Mouse (Mus musculus) E14TG2a.4 (cell line): ENCODE measurements around the gene Spo11.

Experiments
- H3K27me3 ChIP-seq: 2 replicates; pipeline ENCODE4 v1.6.1; 2014; ENCODE audit warnings: low read length, control low read depth; ENCODE audit not compliant: insufficient read depth
- H3K36me3 ChIP-seq: 2 replicates; pipeline ENCODE4 v1.6.1; 2014; ENCODE audit warnings: low read length, control low read depth; ENCODE audit not compliant: insufficient read depth
- H3K4me1 ChIP-seq: replicated peaks from 2 replicates; pipeline ENCODE4 v1.6.1; 2014; ENCODE audit warnings: low read depth, low read length, control low read depth
- H3K4me3 ChIP-seq: replicated peaks from 2 replicates; pipeline ENCODE4 v1.5.1; 2014; ENCODE audit warnings: mild to moderate bottlenecking, low read length
- H3K9me3 ChIP-seq: 2 replicates; pipeline ENCODE4 v1.6.1; 2014; ENCODE audit warnings: low read length, control low read depth
- CTCF ChIP-seq: conservative IDR thresholded peaks from 2 replicates; pipeline ENCODE4 v1.5.1; 2014; ENCODE audit warnings: low read length
- NANOG ChIP-seq: IDR thresholded peaks from 2 replicates; pipeline ENCODE4 v1.6.1; 2014; ENCODE audit warnings: borderline replicate concordance, low read length, mixed read lengths
- POU5F1 ChIP-seq: IDR thresholded peaks from 2 replicates; pipeline ENCODE4 v1.6.1; 2014; ENCODE audit warnings: low read length, borderline replicate concordance

Spo11 gene

DNA sequence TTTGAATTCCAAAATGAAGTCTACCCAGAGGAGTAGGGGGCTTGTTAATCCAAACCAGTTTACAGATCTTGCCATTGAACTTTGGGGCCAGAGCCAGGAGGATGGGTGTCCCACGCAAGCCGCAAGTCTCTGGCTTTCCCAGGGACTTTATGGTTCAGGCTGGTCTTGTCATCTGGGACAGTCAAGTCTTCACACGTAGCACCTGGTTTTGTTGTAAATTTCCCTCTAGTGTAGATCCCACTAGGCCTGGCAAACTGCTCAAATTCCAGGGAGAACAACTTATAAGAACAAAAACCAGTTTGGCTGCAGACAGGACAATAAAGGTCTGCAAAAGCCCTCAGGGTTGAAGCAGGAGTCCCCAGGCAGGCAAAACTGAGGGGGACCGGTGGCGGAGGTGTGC is 40.7 kb upstream of the Spo11 start:
- Histone ChIP-seq H3K4me3 (no peak overlapping the region; the same call in 1 of the 2 replicates), H3K4me1 (peaks cover 75% of the 10 kb centered on the region), H3K9me3 (no peaks in the 10 kb centered on the region), H3K36me3 (no peaks in the 10 kb centered on the region), H3K27me3 (peaks cover 95% of the 10 kb centered on the region)
- TF ChIP-seq CTCF (no peak), POU5F1 (no peak), NANOG (no peak)

DNA sequence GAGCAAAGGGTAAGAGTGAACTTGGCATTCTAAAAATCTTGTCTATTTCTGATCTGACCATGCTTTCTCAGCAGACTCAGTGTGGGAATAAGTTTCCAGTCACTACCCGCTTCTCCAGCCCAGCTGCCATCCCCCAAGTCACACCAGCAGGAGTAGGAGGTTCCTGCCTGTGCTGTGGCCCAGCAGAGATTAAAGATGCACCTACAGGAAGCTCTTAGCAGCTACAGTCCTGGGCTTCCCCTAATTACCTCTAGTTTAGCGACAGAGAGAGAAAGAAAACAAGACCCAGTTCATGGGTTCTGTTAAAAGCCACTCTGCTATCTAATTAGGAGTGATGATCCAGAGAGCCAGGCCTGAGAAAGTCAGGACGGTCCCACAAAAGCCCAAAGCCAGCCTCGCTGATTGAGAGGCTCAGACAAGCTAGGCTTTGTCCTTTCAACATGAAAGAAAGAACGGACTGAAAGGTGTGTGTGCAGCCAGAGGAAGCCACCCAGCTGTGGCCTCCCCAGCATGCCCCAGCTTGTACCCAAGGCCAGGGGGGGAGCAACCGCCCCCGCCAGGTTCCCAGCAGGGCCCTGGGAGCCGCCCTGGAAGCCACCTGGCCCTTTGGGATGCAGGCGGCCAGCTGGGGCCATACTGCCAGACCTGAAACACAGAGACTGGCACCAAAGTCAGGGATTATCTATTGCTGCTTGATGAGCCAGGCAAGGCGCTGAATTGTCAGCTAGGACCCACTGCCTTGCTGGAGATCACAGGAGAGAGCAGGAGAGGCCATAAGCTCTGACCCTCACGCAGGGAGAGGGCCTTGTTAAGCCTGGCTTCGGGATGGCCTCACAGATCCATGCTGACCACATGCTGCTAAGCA is 39.9 kb upstream of the Spo11 start:
- peak overlapping the region; percentile 8; the same call in 1 of the 2 replicates for H3K4me3 ChIP-seq
- peaks cover 75% of the 10 kb centered on the region for H3K4me1 ChIP-seq
- TF ChIP-seq NANOG (no peak), POU5F1 (no peak), CTCF (no peak)
- no peaks in the 10 kb centered on the region for H3K36me3 ChIP-seq
- peaks cover 97% of the 10 kb centered on the region for H3K27me3 ChIP-seq
- H3K9me3 ChIP-seq = no peaks in the 10 kb centered on the region

DNA sequence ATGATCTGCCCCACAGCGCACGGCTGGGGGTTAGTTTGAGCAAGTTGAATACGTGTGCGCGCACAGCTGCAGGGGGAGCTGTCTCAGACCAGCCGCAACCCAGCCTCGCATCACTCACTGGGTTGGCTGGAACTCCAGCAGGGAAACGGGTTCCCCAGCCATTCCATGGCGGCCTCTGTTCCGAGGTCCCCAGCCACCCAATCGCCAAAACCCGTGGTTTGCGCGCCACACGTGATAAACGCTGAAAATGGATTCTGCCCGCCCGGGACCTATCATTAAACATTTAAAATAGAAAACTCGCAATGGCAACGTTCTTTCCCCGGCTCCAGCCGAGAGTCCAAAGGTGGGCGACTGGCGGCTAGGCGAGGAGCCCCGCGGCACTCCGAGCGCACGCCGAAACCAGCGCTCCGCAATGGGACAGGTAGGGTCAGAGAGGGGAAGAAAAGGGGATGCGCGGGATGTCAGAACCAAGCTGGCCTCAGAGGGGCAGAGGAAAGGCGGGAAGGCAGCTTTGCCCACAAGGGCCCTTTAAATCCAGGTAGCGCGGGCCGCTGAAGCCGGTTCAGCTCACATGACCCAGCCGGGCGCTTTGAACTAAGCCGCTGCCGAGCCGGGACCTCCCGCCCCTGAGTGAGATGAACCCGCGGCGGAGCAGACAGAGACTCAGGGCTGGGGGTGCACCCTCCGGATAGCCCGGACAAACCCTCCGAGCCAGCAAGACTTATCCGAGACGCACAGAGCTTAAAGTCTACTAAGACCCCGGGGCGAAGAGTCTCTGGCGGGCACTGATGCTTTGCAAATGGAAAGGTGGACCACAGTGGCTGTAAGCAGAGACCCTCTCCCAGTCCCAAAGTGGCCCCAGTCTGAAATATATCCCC is 38.5 kb upstream of the Spo11 start:
- peaks cover 96% of the 10 kb centered on the region for H3K27me3 ChIP-seq
- TF ChIP-seq CTCF (no peak), NANOG (no peak), POU5F1 (no peak)
- H3K4me1 ChIP-seq = peaks cover 66% of the 10 kb centered on the region
- H3K4me3 ChIP-seq = peak overlapping the region; percentile 87
- no peaks in the 10 kb centered on the region for H3K9me3 ChIP-seq
- no peaks in the 10 kb centered on the region for H3K36me3 ChIP-seq

DNA sequence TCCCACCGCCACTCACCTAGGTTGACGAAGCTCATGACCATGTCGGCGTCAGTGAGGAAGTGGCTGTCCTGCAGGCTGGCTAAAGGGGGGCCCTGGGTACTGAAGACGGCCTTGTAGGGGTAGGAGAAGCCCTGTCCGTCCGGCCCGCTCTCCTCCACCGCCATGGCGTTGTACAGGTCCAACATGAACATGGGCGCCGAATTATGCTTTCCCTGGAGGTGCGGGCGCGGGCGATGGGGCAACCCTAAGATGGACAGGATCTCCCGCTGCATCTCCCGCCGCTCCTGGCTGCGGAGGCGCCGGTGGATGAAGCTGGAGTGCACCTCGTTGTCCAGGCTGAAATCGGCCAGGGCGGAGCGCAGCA is 37.9 kb upstream of the Spo11 start:
- H3K9me3 ChIP-seq = no peaks in the 10 kb centered on the region
- TF ChIP-seq NANOG (no peak), POU5F1 (no peak), CTCF (no peak)
- H3K4me3 ChIP-seq = peak overlapping the region; percentile 87
- no peaks in the 10 kb centered on the region for H3K36me3 ChIP-seq
- peaks cover 96% of the 10 kb centered on the region for H3K27me3 ChIP-seq
- H3K4me1 ChIP-seq = peaks cover 59% of the 10 kb centered on the region

DNA sequence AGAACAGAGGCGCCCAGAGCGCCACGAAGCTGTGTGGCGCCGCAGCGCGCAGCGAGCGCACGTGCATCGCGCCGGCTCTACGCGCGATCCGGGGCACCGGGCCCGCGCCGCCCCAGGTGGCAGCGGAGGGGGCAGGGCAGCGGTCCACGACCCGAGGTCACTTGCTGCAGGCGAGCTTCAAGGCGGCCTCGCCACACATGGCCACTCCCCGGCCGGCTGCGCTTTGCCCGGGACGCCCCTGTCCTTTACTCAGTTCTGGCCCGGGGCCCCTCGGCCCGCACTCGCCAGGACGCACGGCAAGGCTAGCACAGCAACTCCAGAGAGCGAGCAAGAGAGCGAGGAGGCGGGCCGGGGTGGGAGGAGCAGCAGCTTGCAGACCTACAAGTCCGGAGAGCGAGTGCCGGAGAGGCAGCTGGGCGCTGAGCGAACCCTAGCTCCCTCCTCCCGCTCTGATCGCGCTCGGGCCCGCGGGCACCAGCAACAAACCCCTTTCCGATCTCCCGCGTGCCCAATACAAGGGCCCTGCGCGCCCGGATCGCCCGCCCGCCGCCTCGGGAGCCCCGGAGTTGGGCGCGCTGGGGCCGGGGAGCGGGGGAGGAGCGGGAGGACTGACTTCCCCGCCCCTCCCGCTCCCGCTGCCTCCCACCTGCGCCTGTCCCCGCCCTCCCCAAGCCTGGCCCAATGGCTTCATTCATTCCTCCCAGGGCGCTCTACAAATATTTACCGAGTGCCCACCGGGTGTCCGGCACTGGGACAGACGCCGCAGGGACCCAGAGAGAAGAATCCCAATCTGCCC is 37.3 kb upstream of the Spo11 start, which contains the start of gene Bmp7:
Gene Bmp7 (minus strand): TSS at position 319 of the 796 bp plus-strand sequence.
- TF ChIP-seq NANOG (no peak), POU5F1 (no peak), CTCF (no peak)
- H3K9me3 ChIP-seq = no peaks in the 10 kb centered on the region
- no peaks in the 10 kb centered on the region for H3K36me3 ChIP-seq
- H3K4me1 ChIP-seq = peaks cover 54% of the 10 kb centered on the region
- H3K27me3 ChIP-seq = peaks cover 94% of the 10 kb centered on the region
- H3K4me3 ChIP-seq = peak within 1 kb of the TSS; percentile 87

DNA sequence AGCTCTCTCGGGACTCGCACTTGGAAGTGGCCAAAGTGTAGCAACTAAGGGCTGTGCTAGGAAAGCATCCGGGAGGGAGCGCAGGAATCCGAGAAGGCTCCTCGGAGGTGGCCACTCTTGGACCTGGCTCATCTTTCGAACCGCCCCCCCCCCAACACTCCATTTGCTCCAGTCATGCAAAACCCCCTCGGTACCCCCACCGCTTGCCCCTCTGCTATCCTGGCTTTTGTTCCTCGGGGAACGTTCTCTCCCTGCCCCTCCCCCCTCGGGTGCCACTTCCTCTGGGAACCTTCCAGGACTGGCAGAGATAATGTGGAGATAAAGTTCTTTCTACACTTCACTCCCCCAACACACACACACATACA is 36.7 kb upstream of the Spo11 start:
- H3K9me3 ChIP-seq = no peaks in the 10 kb centered on the region
- peaks cover 94% of the 10 kb centered on the region for H3K27me3 ChIP-seq
- TF ChIP-seq POU5F1 (no peak), CTCF (no peak), NANOG (no peak)
- peaks cover 48% of the 10 kb centered on the region for H3K4me1 ChIP-seq
- H3K4me3 ChIP-seq = peak overlapping the region; percentile 87
- H3K36me3 ChIP-seq = no peaks in the 10 kb centered on the region

DNA sequence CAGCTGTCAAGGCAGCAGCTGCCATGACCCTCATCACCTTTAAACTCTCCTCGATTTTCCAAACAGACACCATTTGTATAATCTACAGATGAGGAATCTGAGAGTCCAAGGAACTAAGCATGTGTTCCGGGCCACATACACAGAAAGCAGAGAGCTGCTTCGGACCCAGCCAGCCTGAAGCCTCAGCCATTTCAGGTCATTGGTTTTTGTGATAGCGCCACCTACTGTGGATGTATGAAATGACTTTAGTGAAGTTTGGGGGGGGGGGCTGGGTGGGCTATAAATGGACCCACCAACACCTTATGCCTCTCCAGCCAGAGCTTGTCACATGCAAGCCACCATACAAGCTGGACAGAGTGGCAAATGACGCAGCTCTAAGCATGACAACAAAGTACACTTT is 28.4 kb upstream of the Spo11 start:
- H3K4me3 ChIP-seq = no peak overlapping the region
- TF ChIP-seq CTCF (no peak), POU5F1 (no peak), NANOG (no peak)
- H3K4me1 ChIP-seq = peaks cover 8% of the 10 kb centered on the region
- peaks cover 50% of the 10 kb centered on the region for H3K27me3 ChIP-seq
- no peaks in the 10 kb centered on the region for H3K36me3 ChIP-seq
- H3K9me3 ChIP-seq = peaks cover 6% of the 10 kb centered on the region

DNA sequence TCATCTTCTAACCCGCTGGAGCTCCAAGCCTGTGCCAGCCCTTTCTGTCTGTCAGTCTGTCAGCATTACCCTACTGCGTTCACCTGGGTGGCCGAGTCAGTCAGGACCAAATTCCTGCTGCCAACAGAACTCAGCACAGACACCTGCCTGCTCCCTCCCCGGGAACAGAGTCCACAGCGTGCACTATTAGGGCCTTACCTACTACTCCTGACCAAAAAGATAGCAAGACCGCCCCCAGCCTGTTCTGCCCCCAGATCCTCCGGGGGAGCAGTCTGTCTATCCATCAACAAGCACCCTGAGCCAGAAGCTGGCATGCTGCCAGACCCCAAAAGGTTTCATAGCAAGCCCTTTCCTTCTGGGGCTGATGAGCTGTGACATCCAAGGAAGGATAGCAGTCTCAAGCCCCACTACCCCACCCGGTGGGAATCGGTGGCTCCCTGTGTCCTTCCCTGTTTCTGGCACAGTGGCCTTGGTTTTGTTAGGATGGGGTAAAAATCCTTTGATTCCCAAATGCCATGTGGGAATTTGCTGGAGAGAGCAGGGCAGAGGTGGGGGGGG is 27.3 kb upstream of the Spo11 start:
- H3K4me3 ChIP-seq = no peak overlapping the region
- peaks cover 6% of the 10 kb centered on the region for H3K9me3 ChIP-seq

More for the DNA sequence above, 27.3 kb upstream of the Spo11 start:
- peaks cover 41% of the 10 kb centered on the region for H3K27me3 ChIP-seq
- TF ChIP-seq POU5F1 (no peak), CTCF (no peak), NANOG (no peak)
- peaks cover 8% of the 10 kb centered on the region for H3K4me1 ChIP-seq
- H3K36me3 ChIP-seq = no peaks in the 10 kb centered on the region
